Mouse (Mus musculus) MEL (cell line): ENCODE measurements at regions not wholly inside any gene's neighbourhood (a gene's known extent, or its start where the extent isn't known, plus 50 kb on each side); places are given as distances from the start of the nearest gene placed in this dataset.

Source experiments
- DNase-seq: peaks from one replicate; pipeline ENCODE4 v3.0.0; 2011; ENCODE audit warnings: low read depth, low spot score
- H3K27ac ChIP-seq: 2 replicates; pipeline ENCODE4 v1.5.1; 2012; ENCODE audit warnings: low read depth, mild to moderate bottlenecking, control low read depth, low read length, moderate library complexity; ENCODE audit not compliant: control insufficient read depth
- H3K27me3 ChIP-seq, 2 experiments: fragments of 150-350 bp in 1 of 2; sonication (generic) in 1 of 2; 2 replicates each; pipeline ENCODE4 v1.6.1; 2012; ENCODE audit warnings: low read length in 2 of 2, mild to moderate bottlenecking in 2 of 2, improper control_type of control experiment in 1 of 2, moderate library complexity in 1 of 2; ENCODE audit not compliant: insufficient read depth in 2 of 2, control insufficient read depth in 1 of 2
- H3K36me3 ChIP-seq, 2 experiments: 2 replicates each; pipeline ENCODE4 v1.6.1; 2012 to 2014; ENCODE audit warnings: low read length in 2 of 2, improper control_type of control experiment in 1 of 2, inconsistent platforms in 1 of 2, mild to moderate bottlenecking in 1 of 2; ENCODE audit not compliant: insufficient read depth in 2 of 2, control insufficient read depth in 1 of 2
- H3K4me1 ChIP-seq, 2 experiments: fragments of 150-350 bp in 1 of 2; sonication (generic) in 1 of 2; 2 replicates each; pipeline ENCODE4 v1.6.1; 2012; ENCODE audit warnings: low read length in 2 of 2, improper control_type of control experiment in 1 of 2, mild to moderate bottlenecking in 1 of 2; ENCODE audit not compliant: insufficient read depth in 2 of 2, control insufficient read depth in 1 of 2
- H3K4me3 ChIP-seq, 2 experiments: fragments of 150-350 bp in 1 of 2; sonication (generic) in 1 of 2; 2 replicates each; pipeline ENCODE4 v1.5.1; 2012; ENCODE audit warnings: low read depth in 2 of 2, low read length in 2 of 2, mild to moderate bottlenecking in 2 of 2, moderate library complexity in 2 of 2, control low read depth in 1 of 2, improper control_type of control experiment in 1 of 2; ENCODE audit not compliant: control insufficient read depth in 1 of 2, insufficient read depth in 1 of 2
- H3K79me2 ChIP-seq: 2 replicates; pipeline ENCODE4 v1.6.1; 2012; ENCODE audit warnings: mild to moderate bottlenecking, low read length, moderate library complexity; ENCODE audit not compliant: control insufficient read depth, poor library complexity, insufficient read depth
- H3K9ac ChIP-seq: 2 replicates; pipeline ENCODE4 v1.6.1; 2012; ENCODE audit warnings: low read depth, mild to moderate bottlenecking, control low read depth, low read length, moderate library complexity; ENCODE audit not compliant: control insufficient read depth, poor library complexity, severe bottlenecking
- H3K9me3 ChIP-seq: fragments of 150-350 bp; sonication (generic); replicated peaks from 2 replicates; pipeline ENCODE4 v1.6.1; 2012; ENCODE audit warnings: mild to moderate bottlenecking, low read length, improper control_type of control experiment, moderate library complexity; ENCODE audit not compliant: insufficient read depth
- CHD1 ChIP-seq: IDR thresholded peaks from 2 replicates; pipeline ENCODE4 v1.6.1; 2012; ENCODE audit warnings: low read depth, mild to moderate bottlenecking, inconsistent platforms, low read length, improper control_type of control experiment
- CHD2 ChIP-seq: IDR thresholded peaks from 2 replicates; pipeline ENCODE4 v1.6.1; 2011; ENCODE audit warnings: low read length, improper control_type of control experiment
- EP300 ChIP-seq, 2 experiments: IDR thresholded peaks; 2 replicates each; pipeline ENCODE4 v1.6.1; 2011; ENCODE audit warnings: improper control_type of control experiment in 2 of 2, low read length in 2 of 2, low read depth in 1 of 2, mild to moderate bottlenecking in 1 of 2
- GABPA ChIP-seq: IDR thresholded peaks from 2 replicates; pipeline ENCODE4 v1.6.1; 2012; ENCODE audit warnings: low read depth, mild to moderate bottlenecking, inconsistent platforms, low read length, improper control_type of control experiment, moderate library complexity
- MAFK ChIP-seq: IDR thresholded peaks from 2 replicates; pipeline ENCODE4 v1.6.1; 2011; ENCODE audit warnings: low read depth, mild to moderate bottlenecking, low read length, improper control_type of control experiment, borderline replicate concordance
- MEF2A ChIP-seq: IDR thresholded peaks from 2 replicates; pipeline ENCODE4 v1.6.1; 2014; ENCODE audit warnings: low read depth, mild to moderate bottlenecking, inconsistent platforms, low read length, improper control_type of control experiment; ENCODE audit not compliant: poor library complexity, insufficient replicate concordance, severe bottlenecking; ENCODE audit errors: extremely low read depth
- MXI1 ChIP-seq: IDR thresholded peaks from 2 replicates; pipeline ENCODE4 v1.6.1; 2011; ENCODE audit warnings: mild to moderate bottlenecking, low read depth, low read length, improper control_type of control experiment
- MYB ChIP-seq: IDR thresholded peaks from 2 replicates; pipeline ENCODE4 v1.6.1; 2011; ENCODE audit warnings: mild to moderate bottlenecking, low read depth, low read length, improper control_type of control experiment
- MYC ChIP-seq: IDR thresholded peaks from 2 replicates; pipeline ENCODE4 v1.6.1; 2011; ENCODE audit warnings: low read depth, mild to moderate bottlenecking, low read length, improper control_type of control experiment, moderate library complexity
- NRF1 ChIP-seq: IDR thresholded peaks from 2 replicates; pipeline ENCODE4 v1.6.1; 2014; ENCODE audit warnings: low read depth, mild to moderate bottlenecking, inconsistent platforms, low read length, improper control_type of control experiment, moderate library complexity; ENCODE audit not compliant: poor library complexity, insufficient read depth, severe bottlenecking
- POLR2AphosphoS2 ChIP-seq: IDR thresholded peaks from 2 replicates; pipeline ENCODE4 v1.6.1; 2011; ENCODE audit warnings: low read length, improper control_type of control experiment
- SMC3 ChIP-seq: IDR thresholded peaks from 2 replicates; pipeline ENCODE4 v1.6.1; 2011; ENCODE audit warnings: low read depth, low read length, improper control_type of control experiment
- TCF12 ChIP-seq: IDR thresholded peaks from 2 replicates; pipeline ENCODE4 v1.6.1; 2014; ENCODE audit warnings: low read depth, mild to moderate bottlenecking, inconsistent platforms, low read length, improper control_type of control experiment, moderate library complexity
- ZNF384 ChIP-seq: IDR thresholded peaks from 2 replicates; pipeline ENCODE4 v1.6.1; 2012; ENCODE audit warnings: low read depth, mild to moderate bottlenecking, inconsistent platforms, low read length, improper control_type of control experiment

DNA sequence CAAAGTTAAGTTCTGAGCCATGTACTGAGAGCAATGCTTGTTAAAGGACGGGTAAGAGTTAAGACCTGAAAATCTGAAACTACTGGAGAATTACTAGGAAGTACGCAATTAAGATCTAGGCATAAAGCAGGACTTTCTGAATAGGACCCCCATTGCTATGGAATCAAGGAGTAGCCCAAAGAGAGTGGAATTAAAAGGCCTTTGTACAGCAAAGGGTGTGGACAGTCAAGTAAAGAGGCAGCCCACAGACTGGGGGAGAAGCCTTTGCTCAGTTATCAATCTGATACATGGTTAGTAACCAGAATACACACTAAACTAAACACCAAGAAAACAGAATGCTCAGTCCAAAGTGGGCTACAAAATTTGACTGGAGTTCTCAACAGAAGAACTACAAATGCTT lies 104.2 kb upstream of the Serp2 start:
- DNase-seq = no peak
- H3K79me2 ChIP-seq = no peaks in the 10 kb centered on the region
- peaks cover 0 to 4% of the 10 kb centered on the region in 2 experiments; a peak in 2 of 4 replicates for H3K27me3 ChIP-seq
- H3K9ac ChIP-seq = no peak overlapping the region
- H3K27ac ChIP-seq = no peak overlapping the region
- H3K9me3 ChIP-seq = no peaks in the 10 kb centered on the region
- H3K4me1 ChIP-seq = no peaks in the 10 kb centered on the region
- H3K4me3 ChIP-seq = no peak overlapping the region
- no peaks in the 10 kb centered on the region for H3K36me3 ChIP-seq
- no peak for TF ChIP-seq MAFK
- TF ChIP-seq SMC3 = no peak
- no peak for TF ChIP-seq POLR2AphosphoS2
- no peak for TF ChIP-seq CHD1
- TF ChIP-seq GABPA = no peak
- TF ChIP-seq EP300 (IDR thresholded peaks at IDR 0.05; ENCODE audit: low read depth in 1 of 2, low read length in 2 of 2) = no peak
- no peak for TF ChIP-seq TCF12
- TF ChIP-seq CHD2 = no peak
- no peak for TF ChIP-seq MYB
- TF ChIP-seq MEF2A = no peak
- no peak for TF ChIP-seq ZNF384
- TF ChIP-seq, all 39 proteins: peak for 0

DNA sequence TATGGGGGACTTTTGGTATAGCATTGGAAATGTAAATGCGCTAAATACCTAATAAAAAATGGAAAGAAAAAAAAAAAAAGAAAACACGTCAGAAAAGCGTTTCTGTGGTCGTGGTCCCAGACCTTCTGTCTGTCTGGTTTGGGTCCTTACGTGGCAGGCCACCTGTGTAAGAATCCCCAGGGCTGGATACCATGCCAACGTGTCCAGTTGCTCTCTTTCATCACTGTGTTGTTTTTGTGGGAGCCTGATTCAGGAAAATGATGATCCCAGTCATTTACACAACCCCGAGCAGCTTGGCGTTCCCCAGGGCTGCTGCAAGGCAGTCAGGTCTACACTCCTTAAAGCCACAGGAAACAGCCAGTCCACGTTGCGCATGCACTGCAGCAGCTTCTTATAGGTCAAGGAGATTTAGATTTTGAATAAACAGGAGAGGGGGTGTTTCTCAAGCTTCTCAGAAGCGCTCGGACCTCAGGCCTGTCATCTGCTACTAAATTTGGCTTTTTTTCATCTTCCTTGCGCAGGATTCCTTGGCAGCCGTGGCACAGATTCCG lies 102.3 kb upstream of the Serp2 start:
- Histone ChIP-seq H3K4me3 (no peak overlapping the region), H3K9me3 (no peaks in the 10 kb centered on the region), H3K4me1 (no peaks in the 10 kb centered on the region), H3K9ac (no peak overlapping the region), H3K36me3 (no peaks in the 10 kb centered on the region), H3K27me3 (peaks cover 0 to 4% of the 10 kb centered on the region in 2 experiments; a peak in 2 of 4 replicates), H3K27ac (no peak overlapping the region), H3K79me2 (no peaks in the 10 kb centered on the region)
- DNase-seq = no peak
- TF ChIP-seq MYC (no peak), NRF1 (no peak)

DNA sequence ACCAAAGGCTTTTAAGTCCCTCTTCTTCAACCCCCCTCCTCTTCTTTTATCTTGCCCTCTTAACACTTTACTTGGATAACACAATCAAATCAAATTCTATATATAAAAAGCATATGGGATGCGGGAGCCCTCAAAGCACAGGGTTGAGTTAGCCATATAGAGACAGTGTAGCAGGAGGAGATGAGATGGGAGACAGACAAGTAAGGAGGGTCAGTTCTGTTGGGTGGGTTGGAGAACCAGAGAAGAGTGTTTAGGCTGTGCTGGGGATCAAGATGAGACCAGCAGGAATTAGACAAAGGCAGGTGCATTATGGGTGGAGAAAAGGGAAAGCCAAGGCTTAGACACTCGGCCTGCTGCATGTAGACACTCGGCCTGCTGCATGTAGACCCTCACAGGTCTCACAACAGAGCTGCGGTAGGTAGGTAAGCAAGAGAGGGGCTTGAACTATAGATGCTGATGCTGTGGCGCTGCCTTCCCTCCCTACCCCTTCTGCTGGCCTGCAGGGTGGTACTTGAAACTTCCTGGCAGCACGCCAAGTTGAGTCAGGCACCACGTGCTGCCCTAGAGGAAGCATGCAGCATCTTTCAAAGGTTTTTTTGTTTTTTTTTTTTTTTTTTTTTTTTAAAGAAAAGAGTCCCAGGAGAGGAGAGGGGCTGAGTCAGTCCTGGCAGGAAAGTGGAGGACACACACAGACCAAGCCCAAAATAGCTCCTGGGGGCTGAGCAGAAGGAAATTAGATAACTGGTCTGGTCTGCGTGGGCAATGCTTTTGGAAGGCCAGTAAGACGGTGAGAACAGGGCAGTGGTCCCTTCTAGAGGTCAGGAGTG lies 101.3 kb upstream of the Serp2 start:
- Histone ChIP-seq H3K9ac (no peak overlapping the region), H3K27me3 (peaks cover 0 to 4% of the 10 kb centered on the region in 2 experiments; a peak in 2 of 4 replicates), H3K4me3 (no peak overlapping the region), H3K4me1 (no peaks in the 10 kb centered on the region), H3K36me3 (no peaks in the 10 kb centered on the region), H3K9me3 (no peaks in the 10 kb centered on the region), H3K27ac (no peak overlapping the region), H3K79me2 (no peaks in the 10 kb centered on the region)
- DNase-seq = peak; percentile 38
- TF ChIP-seq MXI1 (no peak), ZNF384 (peak; percentile 47; the same call in 1 of the 2 replicates)
